Comparison of ENCODE assay signal across 12 mouse cellular contexts in genomic region chr19:46141091-46141490, GRCm38 (mm10). TPM values are rescaled to one million over a fixed set of nuclear protein-coding genes. Genes with fewer than 3 reads are reported as not detected.
DNase-seq lines count a peak whose midpoint lies in the region; ATAC-seq and TF ChIP-seq lines count a peak whose summit lies in the region.
"Had no signal": no experiment of that assay in that cellular context is flagged by ENCODE, and none has a peak within 500 bp of the region (broad histone marks: within the 10 kb centered on the region; RNA-seq: fewer than 3 reads in every experiment).

No protein-coding gene starts in this region.

- no peaks in the 10 kb centered on the region for H3K9me3 ChIP-seq in liver, postnatal 0 days (ENCODE audit: low read length)
- H3K9me3 ChIP-seq in embryonic facial prominence, embryonic 14.5 days (ENCODE audit: control insufficient read depth, low read length), result no peaks in the 10 kb centered on the region
- no peaks in the 10 kb centered on the region for H3K9me3 ChIP-seq in limb, embryonic 13.5 days
- H3K9me3 ChIP-seq: liver, embryonic 12.5 days; neural tube, embryonic 13.5 days had no signal

- no peak overlapping the region for H3K27ac ChIP-seq in liver, postnatal 0 days (ENCODE audit: low read depth)
- no peak overlapping the region for H3K27ac ChIP-seq in embryonic facial prominence, embryonic 14.5 days (replicated peaks; ENCODE audit: low read depth, low read length)
- no peak overlapping the region for H3K27ac ChIP-seq in limb, embryonic 13.5 days
- H3K27ac ChIP-seq in thymus, adult 2 months (ENCODE audit: control insufficient read depth, insufficient read depth, low read length), result no peak overlapping the region
- H3K27ac ChIP-seq: liver, embryonic 12.5 days; neural tube, embryonic 13.5 days had no signal

- H3K9ac ChIP-seq in liver, postnatal 0 days (replicated peaks), result no peak overlapping the region
- no peak overlapping the region for H3K9ac ChIP-seq in embryonic facial prominence, embryonic 14.5 days (ENCODE audit: low read depth, low read length)
- no peak overlapping the region for H3K9ac ChIP-seq in limb, embryonic 13.5 days
- H3K9ac ChIP-seq: liver, embryonic 12.5 days; neural tube, embryonic 13.5 days had no signal

- intact Hi-C loops in gastrocnemius, postnatal 36 days (cut with DNase I), result no loop called here

- peaks cover 77% of the 10 kb centered on the region for H3K27me3 ChIP-seq in liver, postnatal 0 days (ENCODE audit: insufficient read depth, low read length)
- peaks cover 67% of the 10 kb centered on the region for H3K27me3 ChIP-seq in embryonic facial prominence, embryonic 14.5 days (replicated peaks; ENCODE audit: control insufficient read depth, insufficient read depth, low read length)
- peaks cover 99% of the 10 kb centered on the region for H3K27me3 ChIP-seq in limb, embryonic 13.5 days
- no peaks in the 10 kb centered on the region; the same call in 1 of the 2 replicates for H3K27me3 ChIP-seq in thymus, adult 2 months (ENCODE audit: control insufficient read depth, insufficient read depth, low read length)

- 44% methylated on average over 6 of the region's 6 CpGs for WGBS in liver, postnatal 0 days (ENCODE audit: insufficient replicate concordance)
- 11% methylated on average over 4 of the region's 6 CpGs for WGBS in embryonic facial prominence, embryonic 14.5 days
- WGBS in limb, embryonic 13.5 days, result 16% methylated on average over 6 of the region's 6 CpGs
- 70% methylated on average over 6 of the region's 6 CpGs for whole genome bisulfite sequencing in thymus, adult 2 months

- TF ChIP-seq EP300 in liver, postnatal 0 days (IDR thresholded peaks at IDR 0.05; ENCODE audit: low read depth), result no peak

- H3K4me3 ChIP-seq in liver, postnatal 0 days (ENCODE audit: low read depth, low read length), result no peak overlapping the region
- no peak overlapping the region for H3K4me3 ChIP-seq in embryonic facial prominence, embryonic 14.5 days (ENCODE audit: low read depth, low read length)
- H3K4me3 ChIP-seq in limb, embryonic 13.5 days, result no peak overlapping the region
- H3K4me3 ChIP-seq in thymus, adult 2 months (ENCODE audit: control insufficient read depth, insufficient read depth, low read length), result no peak overlapping the region
- H3K4me3 ChIP-seq: liver, embryonic 12.5 days; neural tube, embryonic 13.5 days had no signal

- no peak for ATAC-seq in liver, postnatal 0 days
- peak; percentile 85 for ATAC-seq in embryonic facial prominence, embryonic 14.5 days (ENCODE audit: low read depth)
- peak; percentile 76 for ATAC-seq in limb, embryonic 13.5 days (ENCODE audit: low FRiP score, low read depth)
- ATAC-seq: liver, embryonic 12.5 days had no signal

- H3K4me1 ChIP-seq in liver, postnatal 0 days (ENCODE audit: insufficient read depth), result peaks cover 12% of the 10 kb centered on the region
- H3K4me1 ChIP-seq in embryonic facial prominence, embryonic 14.5 days (ENCODE audit: control insufficient read depth, insufficient read depth, low read length), result peaks cover 9% of the 10 kb centered on the region
- peaks cover 22% of the 10 kb centered on the region for H3K4me1 ChIP-seq in limb, embryonic 13.5 days
- peaks cover 9% of the 10 kb centered on the region for H3K4me1 ChIP-seq in thymus, adult 2 months (replicated peaks; ENCODE audit: control insufficient read depth, insufficient read depth, low read length)

- no peak overlapping the region for H3K4me2 ChIP-seq in liver, postnatal 0 days (ENCODE audit: low read depth, low read length)
- no peak overlapping the region; the same call in 1 of the 2 replicates for H3K4me2 ChIP-seq in embryonic facial prominence, embryonic 14.5 days (ENCODE audit: low read depth, low read length)
- H3K4me2 ChIP-seq in limb, embryonic 13.5 days (replicated peaks), result no peak overlapping the region
- H3K4me2 ChIP-seq: liver, embryonic 12.5 days; neural tube, embryonic 13.5 days had no signal

- no peaks in the 10 kb centered on the region for H3K36me3 ChIP-seq in liver, postnatal 0 days (replicated peaks; ENCODE audit: insufficient read depth, low read length)
- H3K36me3 ChIP-seq in embryonic facial prominence, embryonic 14.5 days (ENCODE audit: control insufficient read depth, insufficient read depth, low read length), result no peaks in the 10 kb centered on the region
- H3K36me3 ChIP-seq in limb, embryonic 13.5 days, result no peaks in the 10 kb centered on the region
- H3K36me3 ChIP-seq in thymus, adult 2 months (ENCODE audit: control insufficient read depth, insufficient read depth, low read length), result no peaks in the 10 kb centered on the region
- H3K36me3 ChIP-seq: liver, embryonic 12.5 days; neural tube, embryonic 13.5 days had no signal

- no peak for TF ChIP-seq POLR2A in thymus, adult 2 months (IDR thresholded peaks at IDR 0.05; ENCODE audit: control insufficient read depth, extremely low read depth, insufficient read depth, low read length, poor library complexity)

- peak; percentile 29 for DNase-seq in gastrocnemius, postnatal 10 days
- no peak for DNase-seq in gastrocnemius, postnatal 36 days
- DNase-seq in liver, result peak; percentile 16
- no peak for DNase-seq in liver, postnatal 0 days
- DNase-seq in embryonic facial prominence, embryonic 14.5 days (ENCODE audit: low spot score), result peak; percentile 78
- DNase-seq in thymus, adult 2 months, result no peak
- DNase-seq in thymus, postnatal 0 days (ENCODE audit: low spot score), result no peak
- DNase-seq: B cell, adult 2 months had no signal

- no peak for TF ChIP-seq CTCF in liver, postnatal 0 days (IDR thresholded peaks at IDR 0.05; ENCODE audit: low read depth)
- no peak for TF ChIP-seq CTCF in thymus, adult 2 months (IDR thresholded peaks at IDR 0.05; ENCODE audit: borderline replicate concordance, control insufficient read depth, extremely low read depth, insufficient read depth, low read length, poor library complexity)

RNA-seq across cellular contexts. Expression of gene Pitx3, which starts 7.0 kb away (rescaled TPM):
- 10 to 100 TPM; 19.0 to 21.6 TPM for total RNA-seq in gastrocnemius, postnatal 10 days (2021)
- total RNA-seq in gastrocnemius, postnatal 36 days (2021), result 1 to 10 TPM; 5.0 to 9.7 TPM
- 0.19 TPM in 1 of 2 replicates, not detected in the other for polyA plus RNA-seq in liver, postnatal 0 days (2015; fragmentation: Nextera tagmentation; extraction: Ambion mirVana)
- polyA plus RNA-seq in embryonic facial prominence, embryonic 14.5 days (2014; fragmentation: Nextera tagmentation; extraction: Ambion mirVana), result 10.5 and 13.1 TPM in 2 replicates
- polyA plus RNA-seq in limb, embryonic 13.5 days (2015; fragmentation: Nextera tagmentation; extraction: Ambion mirVana), result 6.8 and 9.1 TPM in 2 replicates
- 0.17 and 0.24 TPM in 2 replicates for polyA plus RNA-seq in thymus, adult 2 months (2012; rRNA removed)
- not detected in 2 replicates for polyA plus RNA-seq in thymus, postnatal 0 days (2015; fragmentation: Nextera tagmentation; extraction: Ambion mirVana)

RNA-seq across cellular contexts. Expression of gene Elovl3, which starts 9.4 kb away (rescaled TPM):
- total RNA-seq in gastrocnemius, postnatal 10 days (2021), result not detected
- not detected for total RNA-seq in gastrocnemius, postnatal 36 days (2021)
- 0.24 and 0.26 TPM in 2 replicates for polyA plus RNA-seq in liver, postnatal 0 days (2015; fragmentation: Nextera tagmentation; extraction: Ambion mirVana)
- polyA plus RNA-seq in embryonic facial prominence, embryonic 14.5 days (2014; fragmentation: Nextera tagmentation; extraction: Ambion mirVana), result 1.1 and 1.4 TPM in 2 replicates
- 0.52 and 0.59 TPM in 2 replicates for polyA plus RNA-seq in limb, embryonic 13.5 days (2015; fragmentation: Nextera tagmentation; extraction: Ambion mirVana)
- 0.31 and 1.7 TPM in 2 replicates for polyA plus RNA-seq in thymus, adult 2 months (2012; rRNA removed)
- polyA plus RNA-seq in thymus, postnatal 0 days (2015; fragmentation: Nextera tagmentation; extraction: Ambion mirVana), result 0.08 and 0.26 TPM in 2 replicates
- polyA plus RNA-seq: cortical plate, adult 2 months; liver, embryonic 12.5 days; neural tube, embryonic 13.5 days had no signal

RNA-seq across cellular contexts. Expression of gene Gbf1, which starts 11.2 kb away (rescaled TPM):
- 10 to 100 TPM; 54.9 to 62.5 TPM for total RNA-seq in gastrocnemius, postnatal 10 days (2021)
- total RNA-seq in gastrocnemius, postnatal 36 days (2021), result 10 to 100 TPM; 42.9 to 48.0 TPM
- 9.8 and 12.0 TPM in 2 replicates for polyA plus RNA-seq in liver, postnatal 0 days (2015; fragmentation: Nextera tagmentation; extraction: Ambion mirVana)
- polyA plus RNA-seq in embryonic facial prominence, embryonic 14.5 days (2014; fragmentation: Nextera tagmentation; extraction: Ambion mirVana), result 57.3 and 60.4 TPM in 2 replicates
- 62.6 and 73.6 TPM in 2 replicates for polyA plus RNA-seq in limb, embryonic 13.5 days (2015; fragmentation: Nextera tagmentation; extraction: Ambion mirVana)
- 113 and 120 TPM in 2 replicates for polyA plus RNA-seq in thymus, adult 2 months (2012; rRNA removed)
- 28.6 and 28.7 TPM in 2 replicates for polyA plus RNA-seq in thymus, postnatal 0 days (2015; fragmentation: Nextera tagmentation; extraction: Ambion mirVana)

Comparison
In these comparisons a context has a peak if more than half of its experiments do, and no peak if none do; other contexts are left out.
1. DNase-seq: peak in gastrocnemius, postnatal 10 days (single experiment), liver (single experiment) and embryonic facial prominence, embryonic 14.5 days (single experiment); none in gastrocnemius, postnatal 36 days (0 of 2), liver, postnatal 0 days (single experiment), thymus, adult 2 months (single experiment) and thymus, postnatal 0 days (single experiment).